Mouse (Mus musculus) embryonic facial prominence, embryonic 15.5 days (tissue): ENCODE measurements at regions not wholly inside any gene's neighbourhood (a gene's known extent, or its start where the extent isn't known, plus 50 kb on each side); places are given as distances from the start of the nearest gene placed in this dataset.

Experiments
- ATAC-seq: fragments of 200-750 bp; cut with Nextera tagmentation; 2 replicates; pipeline ENCODE4 v1.8.0; 2017; ENCODE audit warnings: low read depth, moderate TSS enrichment; ENCODE audit not compliant: insufficient number of reproducible peaks, low FRiP score, low TSS enrichment
- H3K27ac ChIP-seq: fragments of 300-500 bp; sonication (generic); replicated peaks from 2 replicates; pipeline ENCODE4 v1.5.1; 2015; ENCODE audit warnings: mild to moderate bottlenecking, inconsistent platforms
- H3K27me3 ChIP-seq: fragments of 300-500 bp; sonication (generic); 2 replicates; pipeline ENCODE4 v1.6.1; 2015; ENCODE audit warnings: inconsistent platforms
- H3K36me3 ChIP-seq: fragments of 300-500 bp; sonication (generic); 2 replicates; pipeline ENCODE4 v1.6.1; 2015; ENCODE audit warnings: mild to moderate bottlenecking, inconsistent platforms
- H3K4me1 ChIP-seq: fragments of 300-500 bp; sonication (generic); 2 replicates; pipeline ENCODE4 v1.6.1; 2015; ENCODE audit warnings: inconsistent platforms
- H3K4me2 ChIP-seq: fragments of 300-500 bp; sonication (generic); replicated peaks from 2 replicates; pipeline ENCODE4 v1.6.1; 2015; ENCODE audit warnings: mild to moderate bottlenecking, inconsistent platforms
- H3K4me3 ChIP-seq: fragments of 300-500 bp; sonication (generic); replicated peaks from 2 replicates; pipeline ENCODE4 v1.5.1; 2015; ENCODE audit warnings: mild to moderate bottlenecking, inconsistent platforms
- H3K9ac ChIP-seq: fragments of 300-500 bp; sonication (generic); 2 replicates; pipeline ENCODE4 v1.6.1; 2015; ENCODE audit warnings: inconsistent platforms
- H3K9me3 ChIP-seq: fragments of 300-500 bp; sonication (generic); replicated peaks from 2 replicates; pipeline ENCODE4 v1.6.1; 2016; ENCODE audit warnings: inconsistent platforms
- WGBS: fragments of 180-500 bp; shearing (Covaris S2); methylation state at CpG from one replicate; pipeline ENCODE4 v1.1.7; 2015; 5-methylcytosine and 5-hydroxymethylcytosine counted together

DNA sequence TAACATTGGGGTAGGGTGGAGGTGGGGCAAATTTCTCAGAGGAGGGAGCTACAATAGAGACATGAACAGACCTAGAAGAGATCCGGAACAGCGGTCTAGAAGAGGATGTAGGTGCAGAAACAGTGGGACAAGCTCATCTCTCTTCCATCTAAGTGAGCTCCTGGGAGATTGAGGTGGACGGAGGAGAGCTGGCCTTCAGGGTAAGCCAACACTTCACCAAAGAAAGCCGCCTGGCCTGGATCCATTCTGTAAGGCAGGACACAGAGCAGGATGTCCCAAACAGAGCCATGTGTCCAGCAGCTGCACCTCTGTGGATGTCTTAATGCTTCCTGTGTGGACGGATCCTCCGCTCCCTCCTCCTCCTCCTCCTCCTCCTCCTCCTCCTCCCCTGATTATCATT lies 173.0 kb downstream of the Rab11fip4 start:
- Histone ChIP-seq H3K27ac (no peak overlapping the region), H3K27me3 (no peaks in the 10 kb centered on the region), H3K9me3 (no peaks in the 10 kb centered on the region), H3K36me3 (no peaks in the 10 kb centered on the region), H3K4me2 (no peak overlapping the region), H3K9ac (no peak overlapping the region), H3K4me3 (no peak overlapping the region), H3K4me1 (no peaks in the 10 kb centered on the region)
- whole genome bisulfite sequencing, result 59% methylated on average over 6 of the region's 6 CpGs
- no peak for ATAC-seq

GRCm38 (mm10) chr11:79762654-79763053 lies 171.6 kb downstream of the Rab11fip4 start:
- Histone ChIP-seq H3K4me3 (no peak overlapping the region), H3K27ac (no peak overlapping the region), H3K9ac (no peak overlapping the region), H3K4me1 (0 out of 2 replicates have a peak, but pooled peaks cover under 1% of the 10 kb centered on the region), H3K36me3 (no peaks in the 10 kb centered on the region), H3K9me3 (no peaks in the 10 kb centered on the region), H3K27me3 (no peaks in the 10 kb centered on the region), H3K4me2 (no peak overlapping the region)
- no peak for ATAC-seq
- 93% methylated on average over 2 of the region's 2 CpGs for WGBS

DNA sequence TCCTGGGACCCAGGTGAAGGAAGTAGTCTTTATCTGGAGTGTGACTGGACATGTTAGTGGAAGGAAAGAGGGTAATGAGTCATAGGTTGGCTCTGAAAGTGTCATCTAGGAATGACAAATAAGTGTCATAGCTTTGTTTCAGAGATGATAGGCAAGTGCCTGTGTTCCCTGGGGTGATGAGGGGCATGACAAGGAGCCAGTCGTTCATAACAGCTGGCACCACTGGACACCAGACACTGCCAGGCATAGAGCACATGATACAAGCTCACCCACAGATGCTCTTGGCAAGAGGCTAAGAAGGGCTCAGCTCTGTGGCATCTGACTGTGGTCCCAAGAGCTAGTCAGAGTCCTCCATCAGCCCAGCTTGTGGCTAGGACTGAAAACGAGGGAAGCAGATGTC lies 171.0 kb downstream of the Rab11fip4 start:
- Histone ChIP-seq H3K4me2 (no peak overlapping the region), H3K27ac (no peak overlapping the region), H3K9me3 (no peaks in the 10 kb centered on the region), H3K36me3 (no peaks in the 10 kb centered on the region), H3K4me3 (no peak overlapping the region), H3K9ac (no peak overlapping the region), H3K4me1 (peaks cover 6% of the 10 kb centered on the region; the same call in 1 of the 2 replicates), H3K27me3 (no peaks in the 10 kb centered on the region)
- 33% methylated on average over 2 of the region's 2 CpGs for WGBS
- ATAC-seq, result no peak

- no peaks in the 10 kb centered on the region for H3K36me3 ChIP-seq
- H3K4me1 ChIP-seq, result peaks cover 6% of the 10 kb centered on the region; the same call in 1 of the 2 replicates
- no peak for ATAC-seq
- WGBS, result 82% methylated on average over 4 of the region's 4 CpGs
- no peak overlapping the region for H3K4me3 ChIP-seq
- no peaks in the 10 kb centered on the region for H3K9me3 ChIP-seq
- H3K27me3 ChIP-seq, result no peaks in the 10 kb centered on the region
- no peak overlapping the region for H3K27ac ChIP-seq
- H3K4me2 ChIP-seq, result no peak overlapping the region
- no peak overlapping the region for H3K9ac ChIP-seq
These were observed 169.5 kb downstream of the Rab11fip4 start for GRCm38 (mm10) chr11:79760533-79760932.

GRCm38 (mm10) chr11:79758281-79758680 lies 167.3 kb downstream of the Rab11fip4 start:
- H3K9ac ChIP-seq, result no peak overlapping the region
- WGBS, result 91% methylated on average over 3 of the region's 3 CpGs
- no peaks in the 10 kb centered on the region for H3K27me3 ChIP-seq
- no peak for ATAC-seq
- H3K4me1 ChIP-seq, result peaks cover 6% of the 10 kb centered on the region; the same call in 1 of the 2 replicates
- no peaks in the 10 kb centered on the region for H3K9me3 ChIP-seq
- H3K4me3 ChIP-seq, result no peak overlapping the region
- H3K36me3 ChIP-seq, result no peaks in the 10 kb centered on the region
- H3K4me2 ChIP-seq, result no peak overlapping the region
- H3K27ac ChIP-seq, result no peak overlapping the region

DNA sequence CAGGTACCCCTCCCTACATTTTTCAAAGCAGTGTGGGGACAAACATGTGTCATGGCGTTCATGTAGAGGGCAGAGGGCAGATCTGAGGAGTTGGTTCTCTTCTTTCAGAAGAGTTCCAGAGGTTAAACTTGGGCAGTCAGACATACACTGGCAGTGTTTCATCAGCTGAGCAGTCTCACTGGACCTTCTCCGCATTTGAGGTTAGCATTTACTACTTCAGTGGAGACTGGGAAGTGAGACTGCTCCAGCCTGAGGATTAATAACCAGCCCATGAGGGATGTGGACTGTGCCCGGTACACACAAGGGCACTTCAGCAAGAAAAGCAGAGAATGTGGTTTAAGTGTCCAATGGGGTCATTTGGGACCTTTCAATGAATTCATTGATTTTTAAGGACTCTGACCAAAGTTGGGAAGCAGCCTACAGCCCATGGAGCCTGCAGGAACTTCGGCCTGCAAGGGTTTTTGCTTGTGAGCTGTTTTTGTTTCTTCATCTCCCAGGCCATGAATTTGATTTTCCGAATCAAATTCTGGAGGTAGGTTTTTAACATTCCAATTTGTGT lies 166.6 kb downstream of the Rab11fip4 start:
- Histone ChIP-seq H3K36me3 (no peaks in the 10 kb centered on the region), H3K27me3 (no peaks in the 10 kb centered on the region), H3K27ac (no peak overlapping the region), H3K4me3 (no peak overlapping the region), H3K4me2 (no peak overlapping the region), H3K9me3 (no peaks in the 10 kb centered on the region), H3K4me1 (peaks cover 6% of the 10 kb centered on the region; the same call in 1 of the 2 replicates), H3K9ac (no peak overlapping the region)
- no peak for ATAC-seq
- WGBS, result 76% methylated on average over 5 of the region's 5 CpGs

GRCm38 (mm10) chr11:79756305-79756846 lies 165.4 kb downstream of the Rab11fip4 start:
- WGBS, result 85% methylated on average over 9 of the region's 9 CpGs
- no peak for ATAC-seq
- no peaks in the 10 kb centered on the region for H3K9me3 ChIP-seq
- no peak overlapping the region for H3K9ac ChIP-seq
- peaks cover 6% of the 10 kb centered on the region; the same call in 1 of the 2 replicates for H3K4me1 ChIP-seq
- H3K27me3 ChIP-seq, result no peaks in the 10 kb centered on the region
- H3K27ac ChIP-seq, result no peak overlapping the region
- no peak overlapping the region for H3K4me3 ChIP-seq
- H3K4me2 ChIP-seq, result no peak overlapping the region
- no peaks in the 10 kb centered on the region for H3K36me3 ChIP-seq

DNA sequence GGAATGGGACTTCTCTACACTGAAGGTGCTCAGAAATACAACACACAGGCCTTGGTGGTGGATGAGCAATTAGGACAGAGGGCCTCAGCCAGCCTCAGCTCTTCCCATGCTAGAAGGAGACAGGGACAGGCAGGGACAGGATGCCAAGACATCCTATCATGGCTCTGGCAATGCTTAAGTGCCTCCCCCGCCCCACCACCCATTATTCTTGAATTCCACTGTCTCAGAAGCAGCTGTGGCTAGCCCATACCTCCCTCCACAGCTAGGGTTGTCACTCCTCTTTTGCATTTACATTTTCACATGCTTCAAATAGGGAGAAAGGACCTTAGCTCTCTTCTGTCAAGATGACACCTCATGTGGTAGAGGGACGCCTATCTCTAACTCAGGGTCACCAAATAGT lies 162.5 kb downstream of the Rab11fip4 start:
- 85% methylated on average over 2 of the region's 2 CpGs for WGBS
- no peak for ATAC-seq
- peaks cover 6% of the 10 kb centered on the region; the same call in 1 of the 2 replicates for H3K4me1 ChIP-seq

GRCm38 (mm10) chr11:79752717-79753480 lies 161.9 kb downstream of the Rab11fip4 start:
- H3K4me2 ChIP-seq, result no peak overlapping the region
- H3K27me3 ChIP-seq, result no peaks in the 10 kb centered on the region
- no peak for ATAC-seq
- no peak overlapping the region for H3K27ac ChIP-seq
- WGBS, result 57% methylated on average over 7 of the region's 7 CpGs
- H3K9me3 ChIP-seq, result no peaks in the 10 kb centered on the region
- no peak overlapping the region for H3K4me3 ChIP-seq
- no peak overlapping the region for H3K9ac ChIP-seq
- no peaks in the 10 kb centered on the region for H3K36me3 ChIP-seq
- H3K4me1 ChIP-seq, result peaks cover 6% of the 10 kb centered on the region; the same call in 1 of the 2 replicates

More for the DNA sequence above, 162.5 kb downstream of the Rab11fip4 start:
- Histone ChIP-seq H3K4me3 (no peak overlapping the region), H3K36me3 (no peaks in the 10 kb centered on the region), H3K4me2 (no peak overlapping the region), H3K27me3 (no peaks in the 10 kb centered on the region), H3K9me3 (no peaks in the 10 kb centered on the region), H3K9ac (no peak overlapping the region), H3K27ac (no peak overlapping the region)

- 61% methylated on average over 14 of the region's 14 CpGs for WGBS
- H3K4me3 ChIP-seq, result no peak overlapping the region
- no peaks in the 10 kb centered on the region for H3K4me1 ChIP-seq
- H3K9ac ChIP-seq, result no peak overlapping the region
- H3K9me3 ChIP-seq, result no peaks in the 10 kb centered on the region
- no peak overlapping the region for H3K4me2 ChIP-seq
- H3K36me3 ChIP-seq, result no peaks in the 10 kb centered on the region
- H3K27me3 ChIP-seq, result no peaks in the 10 kb centered on the region
- H3K27ac ChIP-seq, result no peak overlapping the region
- ATAC-seq, result no peak
These were observed 161.0 kb downstream of the Rab11fip4 start for GRCm38 (mm10) chr11:79751751-79752716.

DNA sequence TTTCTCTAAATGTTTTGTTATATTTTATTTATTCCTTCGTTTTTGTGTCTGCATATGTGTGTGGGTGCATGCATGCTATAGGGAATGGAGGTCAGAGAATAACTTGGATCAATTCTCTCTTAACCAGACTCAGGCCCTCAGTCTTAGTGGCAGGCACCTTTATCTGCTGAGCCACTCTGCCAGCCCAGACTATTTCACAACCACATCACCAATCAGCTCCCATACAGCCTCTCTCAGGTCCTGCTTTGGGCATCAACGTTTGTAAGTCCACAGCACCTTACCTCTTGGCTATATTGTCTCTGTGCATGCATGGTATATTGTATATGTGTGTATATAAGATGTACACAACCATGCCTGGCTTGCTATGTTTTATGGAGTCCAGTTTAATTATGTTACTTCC lies 159.9 kb downstream of the Rab11fip4 start:
- no peak overlapping the region for H3K9ac ChIP-seq
- H3K36me3 ChIP-seq, result no peaks in the 10 kb centered on the region
- no peaks in the 10 kb centered on the region for H3K4me1 ChIP-seq
- H3K4me2 ChIP-seq, result no peak overlapping the region
- H3K9me3 ChIP-seq, result no peaks in the 10 kb centered on the region
- 75% methylated on average over 2 of the region's 2 CpGs for WGBS
- no peak overlapping the region for H3K4me3 ChIP-seq
- ATAC-seq, result no peak
- H3K27ac ChIP-seq, result no peak overlapping the region
- no peaks in the 10 kb centered on the region for H3K27me3 ChIP-seq
